10 mouse cellular contexts compared by ENCODE assay signal in the genomic region with DNA sequence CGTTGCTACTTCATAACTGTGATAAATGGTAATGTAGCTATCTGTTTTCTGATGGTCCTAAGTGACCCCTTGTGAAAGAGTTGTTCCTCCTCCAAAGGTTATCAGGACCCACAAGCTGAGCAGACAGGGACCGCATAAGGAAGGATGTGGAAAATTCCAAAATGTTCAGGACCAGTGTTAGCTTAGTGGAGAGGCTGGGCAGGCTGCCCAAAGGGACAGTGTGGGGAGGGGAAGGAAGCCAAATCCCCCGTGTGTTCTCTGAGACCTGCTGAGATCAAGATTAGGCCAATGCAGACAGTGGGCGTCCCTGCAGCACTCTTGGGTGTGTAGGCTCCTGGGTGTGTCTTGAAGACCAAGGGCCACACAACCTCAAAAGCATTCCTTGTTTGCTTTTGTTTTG. TPM values are rescaled to one million over a fixed set of nuclear protein-coding genes. Genes with fewer than 3 reads are reported as not detected.
A peak's percentile ranks its signal among the peaks of the same experiment; 100 is the strongest.
DNase-seq lines count a peak whose midpoint lies in the region; ATAC-seq and TF ChIP-seq lines count a peak whose summit lies in the region.
"Had no signal": no experiment of that assay in that cellular context is flagged by ENCODE, and none has a peak within 500 bp of the region (broad histone marks: within the 10 kb centered on the region; RNA-seq: fewer than 3 reads in every experiment).

No protein-coding gene starts in this region.

- TF ChIP-seq CTCF in heart, adult 2 months (IDR thresholded peaks at IDR 0.05) = no peak

- TF ChIP-seq EP300 in heart, adult 2 months (IDR thresholded peaks at IDR 0.05; ENCODE audit: insufficient read depth, low read depth, low read length) = peak; percentile 68

- H3K9ac ChIP-seq in heart, adult 2 months (ENCODE audit: low read depth, low read length) = no peak overlapping the region
- H3K9ac ChIP-seq in heart, embryonic 11.5 days (ENCODE audit: low read depth, low read length) = no peak overlapping the region
- no peak overlapping the region for H3K9ac ChIP-seq in heart, embryonic 15.5 days
- no peak overlapping the region for H3K9ac ChIP-seq in lung, embryonic 16.5 days (ENCODE audit: low read length)
- H3K9ac ChIP-seq: forebrain, embryonic 12.5 days had no signal

- no peak for ATAC-seq in heart, embryonic 11.5 days (replicated peaks; ENCODE audit: insufficient number of reproducible peaks, low FRiP score, low TSS enrichment)
- no peak for ATAC-seq in heart, embryonic 15.5 days (replicated peaks; ENCODE audit: insufficient number of reproducible peaks, insufficient read depth, low FRiP score, low read depth)
- 0 out of 2 replicates have a peak, but pooled peaks have one; percentile 30 for ATAC-seq in lung, embryonic 16.5 days (ENCODE audit: low read depth)

- H3K27me3 ChIP-seq in heart, adult 2 months (ENCODE audit: control insufficient read depth, insufficient read depth, low read length) = no peaks in the 10 kb centered on the region
- no peaks in the 10 kb centered on the region for H3K27me3 ChIP-seq in heart, embryonic 11.5 days (ENCODE audit: control insufficient read depth, insufficient read depth, low read length)
- H3K27me3 ChIP-seq in heart, embryonic 15.5 days = no peaks in the 10 kb centered on the region
- no peaks in the 10 kb centered on the region for H3K27me3 ChIP-seq in lung, embryonic 16.5 days (ENCODE audit: control insufficient read depth, insufficient read depth, low read depth, low read length)
- H3K27me3 ChIP-seq: forebrain, embryonic 12.5 days; megakaryocyte, embryonic 14.5 days had no signal

- no peaks in the 10 kb centered on the region; the same call in 1 of the 2 replicates for H3K79me2 ChIP-seq in heart, adult 2 months (replicated peaks; ENCODE audit: control insufficient read depth, insufficient read depth, low read length)

- TF ChIP-seq POLR2A in heart, adult 2 months (IDR thresholded peaks at IDR 0.05; ENCODE audit: insufficient read depth, low read depth, low read length) = 0 out of 2 replicates have a peak, but pooled peaks have one; percentile 18

- no peak overlapping the region for H3K4me3 ChIP-seq in heart, adult 2 months
- H3K4me3 ChIP-seq in heart, embryonic 11.5 days (ENCODE audit: low read depth, low read length) = no peak overlapping the region
- H3K4me3 ChIP-seq in heart, embryonic 15.5 days = no peak overlapping the region
- no peak overlapping the region for H3K4me3 ChIP-seq in lung, embryonic 16.5 days (ENCODE audit: low read length)
- H3K4me3 ChIP-seq: forebrain, embryonic 12.5 days had no signal

- no peak overlapping the region for H3K4me2 ChIP-seq in heart, embryonic 11.5 days
- no peak overlapping the region for H3K4me2 ChIP-seq in heart, embryonic 15.5 days
- H3K4me2 ChIP-seq in lung, embryonic 16.5 days (ENCODE audit: low read depth, low read length) = no peak overlapping the region
- H3K4me2 ChIP-seq: forebrain, embryonic 12.5 days had no signal

- H3K27ac ChIP-seq in heart, adult 2 months = peak overlapping the region; percentile 73
- no peak overlapping the region for H3K27ac ChIP-seq in heart, embryonic 11.5 days (ENCODE audit: low read depth, low read length)
- peak overlapping the region; percentile 29 for H3K27ac ChIP-seq in heart, embryonic 15.5 days
- no peak overlapping the region for H3K27ac ChIP-seq in lung, embryonic 16.5 days (ENCODE audit: low read length)
- H3K27ac ChIP-seq: forebrain, embryonic 12.5 days had no signal

- intact Hi-C loops in heart, adult 2 months (cut with DNase I) = loop anchor here (5.0 kb wide), 1 partner anchor 822 kb away; a partner anchor contains a TSS

- peaks cover 24% of the 10 kb centered on the region for H3K4me1 ChIP-seq in heart, adult 2 months (ENCODE audit: control insufficient read depth, insufficient read depth, low read length)
- H3K4me1 ChIP-seq in heart, embryonic 11.5 days (ENCODE audit: control insufficient read depth, insufficient read depth, low read length) = peaks cover 10% of the 10 kb centered on the region
- H3K4me1 ChIP-seq in heart, embryonic 15.5 days (replicated peaks) = peaks cover 30% of the 10 kb centered on the region
- H3K4me1 ChIP-seq in lung, embryonic 16.5 days (replicated peaks; ENCODE audit: control insufficient read depth, insufficient read depth, low read length) = 0 out of 2 replicates have a peak, but pooled peaks cover 2% of the 10 kb centered on the region

- no peaks in the 10 kb centered on the region for H3K36me3 ChIP-seq in heart, adult 2 months (ENCODE audit: control insufficient read depth, insufficient read depth, low read length)
- peaks cover 8% of the 10 kb centered on the region; the same call in 1 of the 2 replicates for H3K36me3 ChIP-seq in heart, embryonic 11.5 days (ENCODE audit: control insufficient read depth, insufficient read depth, low read length)
- H3K36me3 ChIP-seq in heart, embryonic 15.5 days = peaks cover 17% of the 10 kb centered on the region; the same call in 1 of the 2 replicates
- H3K36me3 ChIP-seq in lung, embryonic 16.5 days (ENCODE audit: control insufficient read depth, insufficient read depth, low read length) = peaks cover 13% of the 10 kb centered on the region

- DNase-seq in heart, adult 2 months = peak; percentile 78 to 82
- DNase-seq in adrenal gland, postnatal 25 days = peak; percentile 75
- no peak for DNase-seq in urinary bladder, adult 18-20 months (ENCODE audit: low spot score in 2 of 2)
- no peak for DNase-seq in urinary bladder, postnatal 25 days (ENCODE audit: low spot score)
- no peak for DNase-seq in layer of hippocampus, adult 9-11 months

- H3K9me3 ChIP-seq in heart, embryonic 11.5 days (replicated peaks; ENCODE audit: control insufficient read depth, low read length) = no peaks in the 10 kb centered on the region
- no peaks in the 10 kb centered on the region for H3K9me3 ChIP-seq in heart, embryonic 15.5 days (replicated peaks)
- no peaks in the 10 kb centered on the region for H3K9me3 ChIP-seq in lung, embryonic 16.5 days (ENCODE audit: control insufficient read depth, low read length)
- H3K9me3 ChIP-seq: forebrain, embryonic 12.5 days; megakaryocyte, embryonic 14.5 days had no signal

- WGBS in heart, adult 2 months = 22% methylated on average over 4 of the region's 4 CpGs
- WGBS in heart, embryonic 11.5 days (ENCODE audit: insufficient replicate concordance) = 62% methylated on average over 4 of the region's 4 CpGs
- WGBS in heart, embryonic 15.5 days = 39% methylated on average over 4 of the region's 4 CpGs
- 48% methylated on average over 4 of the region's 4 CpGs for WGBS in lung, embryonic 16.5 days

RNA-seq across cellular contexts. Expression of a gene that starts 19.3 kb away (rescaled TPM):
- 10 to 100 TPM; 26.7 to 28.3 TPM for total RNA-seq in heart, adult 2 months (2021)
- 40.3 and 41.6 TPM in 2 replicates for polyA plus RNA-seq in heart, adult 2 months (2012; rRNA removed)
- 86.0 and 95.3 TPM in 2 replicates for polyA plus RNA-seq in heart, embryonic 11.5 days (2014; fragmentation: Nextera tagmentation; extraction: Ambion mirVana)
- 89.7 and 101 TPM in 2 replicates for total RNA-seq in adrenal gland, postnatal 25 days (2021)
- 92.9 and 121 TPM in 2 replicates for polyA plus RNA-seq in heart, embryonic 15.5 days (2015; fragmentation: Nextera tagmentation; extraction: Ambion mirVana)
- 118 and 121 TPM in 2 replicates for polyA plus RNA-seq in lung, embryonic 16.5 days (2015; fragmentation: Nextera tagmentation; extraction: Ambion mirVana)

RNA-seq across cellular contexts. Expression of a gene that starts 33.8 kb away (rescaled TPM):
- 10 to 100 TPM; 34.6 to 35.8 TPM for total RNA-seq in heart, adult 2 months (2021)
- polyA plus RNA-seq in heart, adult 2 months (2012; rRNA removed) = 45.6 and 72.8 TPM in 2 replicates
- 72.5 and 78.9 TPM in 2 replicates for polyA plus RNA-seq in heart, embryonic 11.5 days (2014; fragmentation: Nextera tagmentation; extraction: Ambion mirVana)
- 82.0 and 88.2 TPM in 2 replicates for total RNA-seq in adrenal gland, postnatal 25 days (2021)
- 62.1 and 82.6 TPM in 2 replicates for polyA plus RNA-seq in heart, embryonic 15.5 days (2015; fragmentation: Nextera tagmentation; extraction: Ambion mirVana)
- polyA plus RNA-seq in lung, embryonic 16.5 days (2015; fragmentation: Nextera tagmentation; extraction: Ambion mirVana) = 106 and 108 TPM in 2 replicates

RNA-seq across cellular contexts. Expression of a gene that starts 35.7 kb away (rescaled TPM):
- 10 to 100 TPM in 1 of 2 experiments, 1 to 10 TPM in 1; 9.6 to 12.0 TPM for total RNA-seq in heart, adult 2 months (2021)
- polyA plus RNA-seq in heart, adult 2 months (2012; rRNA removed) = 12.7 and 13.8 TPM in 2 replicates
- polyA plus RNA-seq in heart, embryonic 11.5 days (2014; fragmentation: Nextera tagmentation; extraction: Ambion mirVana) = 14.1 and 14.7 TPM in 2 replicates
- total RNA-seq in adrenal gland, postnatal 25 days (2021) = 24.3 and 29.8 TPM in 2 replicates
- 10.8 and 15.0 TPM in 2 replicates for polyA plus RNA-seq in heart, embryonic 15.5 days (2015; fragmentation: Nextera tagmentation; extraction: Ambion mirVana)
- polyA plus RNA-seq in lung, embryonic 16.5 days (2015; fragmentation: Nextera tagmentation; extraction: Ambion mirVana) = 19.8 and 21.4 TPM in 2 replicates

RNA-seq across cellular contexts. Expression of a gene that starts 41.0 kb away (rescaled TPM):
- 1 to 10 TPM; 1.6 to 1.8 TPM for total RNA-seq in heart, adult 2 months (2021)
- polyA plus RNA-seq in heart, adult 2 months (2012; rRNA removed) = 3.6 and 4.5 TPM in 2 replicates
- 0.19 and 0.59 TPM in 2 replicates for polyA plus RNA-seq in heart, embryonic 11.5 days (2014; fragmentation: Nextera tagmentation; extraction: Ambion mirVana)
- total RNA-seq in adrenal gland, postnatal 25 days (2021) = 1.0 and 2.2 TPM in 2 replicates
- 1.4 and 3.4 TPM in 2 replicates for polyA plus RNA-seq in heart, embryonic 15.5 days (2015; fragmentation: Nextera tagmentation; extraction: Ambion mirVana)
- 2.0 and 3.2 TPM in 2 replicates for polyA plus RNA-seq in lung, embryonic 16.5 days (2015; fragmentation: Nextera tagmentation; extraction: Ambion mirVana)

RNA-seq across cellular contexts. Expression of a gene that starts 47.2 kb away (rescaled TPM):
- 10 to 100 TPM; 80.4 to 99.4 TPM for total RNA-seq in heart, adult 2 months (2021)
- 111 and 121 TPM in 2 replicates for polyA plus RNA-seq in heart, adult 2 months (2012; rRNA removed)
- polyA plus RNA-seq in heart, embryonic 11.5 days (2014; fragmentation: Nextera tagmentation; extraction: Ambion mirVana) = 67.3 and 68.1 TPM in 2 replicates
- 68.9 and 85.4 TPM in 2 replicates for total RNA-seq in adrenal gland, postnatal 25 days (2021)
- 64.5 and 68.8 TPM in 2 replicates for polyA plus RNA-seq in heart, embryonic 15.5 days (2015; fragmentation: Nextera tagmentation; extraction: Ambion mirVana)
- 54.0 and 55.3 TPM in 2 replicates for polyA plus RNA-seq in lung, embryonic 16.5 days (2015; fragmentation: Nextera tagmentation; extraction: Ambion mirVana)

Comparison
In these comparisons a context has a peak if more than half of its experiments do, and no peak if none do; other contexts are left out.
1. H3K27ac ChIP-seq: peak in heart, adult 2 months (single experiment) and heart, embryonic 15.5 days (single experiment); none in heart, embryonic 11.5 days (single experiment) and lung, embryonic 16.5 days (single experiment).
2. DNase-seq: peak in heart, adult 2 months (2 of 2) and adrenal gland, postnatal 25 days (single experiment); none in urinary bladder, adult 18-20 months (0 of 2), urinary bladder, postnatal 25 days (single experiment) and layer of hippocampus, adult 9-11 months (single experiment).